Mouse (Mus musculus) A20 (cell line): Measurements from ENCODE around the gene Hist4h4.
"Not testable (repeated sequence)": the region's sequence is repeated elsewhere in the genome, so short reads cannot be mapped to it uniquely, and the experiment has no call there.

Experiments
- DNase-seq: peaks from one replicate; pipeline ENCODE4 v3.0.0-alpha.2; 2011; ENCODE audit warnings: low read depth, low spot score

Gene Hist4h4

GRCm38 (mm10) chr6:136815381-136815780 is 11.2 kb upstream of the Hist4h4 start:
- DNase-seq: no peak

GRCm38 (mm10) chr6:136813117-136813516 is 8.9 kb upstream of the Hist4h4 start:
- no peak for DNase-seq

- no peak for DNase-seq
Observed at GRCm38 (mm10) chr6:136811196-136811595, 7.0 kb upstream of the Hist4h4 start.

GRCm38 (mm10) chr6:136809673-136810072 is 5.5 kb upstream of the Hist4h4 start:
- DNase-seq: no peak

- DNase-seq: peak; percentile 82
Observed at GRCm38 (mm10) chr6:136809077-136809476, 4.9 kb upstream of the Hist4h4 start.

GRCm38 (mm10) chr6:136808631-136809046 is 4.4 kb upstream of the Hist4h4 start:
- DNase-seq: peak; percentile 65

GRCm38 (mm10) chr6:136808014-136808417 is 3.8 kb upstream of the Hist4h4 start, which contains the start of gene H2afj:
Gene H2afj (plus strand): TSS chr6:136808244.
- DNase-seq: peak; percentile 98

- DNase-seq: no peak
Observed at GRCm38 (mm10) chr6:136807395-136808013, 3.3 kb upstream of the Hist4h4 start.

GRCm38 (mm10) chr6:136806819-136807218 is 2.6 kb upstream of the Hist4h4 start:
- DNase-seq: no peak

GRCm38 (mm10) chr6:136805409-136805775 is 1.2 kb upstream of the Hist4h4 start:
- DNase-seq: peak; percentile 46

GRCm38 (mm10) chr6:136804705-136805408 is 642 bp upstream of the Hist4h4 start:
- peak; percentile 86 for DNase-seq

GRCm38 (mm10) chr6:136803093-136803738 is 999 bp downstream of the Hist4h4 start:
- no peak for DNase-seq

GRCm38 (mm10) chr6:136801274-136801673 is 2.9 kb downstream of the Hist4h4 start:
- peak; percentile 73 for DNase-seq

GRCm38 (mm10) chr6:136800710-136801109 is 3.5 kb downstream of the Hist4h4 start:
- DNase-seq: no peak

- DNase-seq: not testable (repeated sequence)
Observed at GRCm38 (mm10) chr6:136797874-136798693, 6.1 kb downstream of the Hist4h4 start.

- no peak for DNase-seq
Observed at GRCm38 (mm10) chr6:136795850-136796249, 8.4 kb downstream of the Hist4h4 start.

- DNase-seq: no peak
Observed at GRCm38 (mm10) chr6:136795110-136795509, 9.1 kb downstream of the Hist4h4 start.

GRCm38 (mm10) chr6:136793831-136794525 is 10.2 kb downstream of the Hist4h4 start:
- DNase-seq: no peak

- DNase-seq: no peak
Observed at GRCm38 (mm10) chr6:136792884-136793758, 11.1 kb downstream of the Hist4h4 start.

GRCm38 (mm10) chr6:136789391-136789971 is 14.7 kb downstream of the Hist4h4 start:
- DNase-seq: no peak
